Mouse (Mus musculus): ENCODE measurements around the gene Cd27.

Cd27 gene

DNA sequence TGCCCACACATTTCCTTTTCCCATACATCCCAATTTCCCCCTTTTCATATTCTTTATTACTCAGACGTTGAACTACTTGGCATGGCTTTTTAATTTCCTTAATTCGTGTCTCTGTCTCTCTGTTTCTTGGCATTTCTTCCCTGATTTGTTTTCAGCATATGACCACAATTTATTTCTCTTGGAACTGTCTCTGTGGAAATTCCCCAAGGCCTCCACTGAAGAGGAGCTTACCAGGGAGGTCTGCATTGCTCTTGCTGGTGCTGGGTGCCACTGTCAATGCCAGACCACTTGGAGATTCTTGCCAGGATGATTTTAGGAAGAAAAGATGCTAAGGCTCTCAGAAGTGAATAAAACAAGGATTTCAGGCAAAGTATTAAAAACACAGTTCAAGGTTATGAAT lies 24.2 kb downstream of the Cd27 start:
- DNase-seq: no peak

- no peak for DNase-seq
These were observed 26.4 kb downstream of the Cd27 start for GRCm38 (mm10) chr6:125210436-125210835.

DNA sequence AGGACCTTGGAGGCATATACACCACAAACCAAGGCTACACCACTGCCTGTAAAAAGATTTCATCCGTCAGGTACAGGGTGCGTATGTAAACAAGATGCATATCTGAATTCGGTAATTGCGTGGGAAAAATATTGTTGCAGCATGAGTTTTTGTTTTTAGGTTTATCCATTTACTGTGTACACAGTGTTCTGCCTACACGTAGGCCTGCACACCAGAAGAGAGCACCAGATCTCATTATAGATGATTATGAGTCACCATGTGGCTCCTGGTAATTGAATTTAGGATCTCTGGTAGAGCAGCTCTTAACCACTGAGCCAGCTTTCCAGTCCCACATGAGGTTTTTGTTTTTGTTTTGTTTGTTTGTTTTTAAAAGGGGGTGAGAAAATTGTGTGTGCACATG lies 39.6 kb downstream of the Cd27 start:
- DNase-seq: no peak

- no peak for DNase-seq
These were observed 40.5 kb downstream of the Cd27 start for GRCm38 (mm10) chr6:125196301-125196700.

DNA sequence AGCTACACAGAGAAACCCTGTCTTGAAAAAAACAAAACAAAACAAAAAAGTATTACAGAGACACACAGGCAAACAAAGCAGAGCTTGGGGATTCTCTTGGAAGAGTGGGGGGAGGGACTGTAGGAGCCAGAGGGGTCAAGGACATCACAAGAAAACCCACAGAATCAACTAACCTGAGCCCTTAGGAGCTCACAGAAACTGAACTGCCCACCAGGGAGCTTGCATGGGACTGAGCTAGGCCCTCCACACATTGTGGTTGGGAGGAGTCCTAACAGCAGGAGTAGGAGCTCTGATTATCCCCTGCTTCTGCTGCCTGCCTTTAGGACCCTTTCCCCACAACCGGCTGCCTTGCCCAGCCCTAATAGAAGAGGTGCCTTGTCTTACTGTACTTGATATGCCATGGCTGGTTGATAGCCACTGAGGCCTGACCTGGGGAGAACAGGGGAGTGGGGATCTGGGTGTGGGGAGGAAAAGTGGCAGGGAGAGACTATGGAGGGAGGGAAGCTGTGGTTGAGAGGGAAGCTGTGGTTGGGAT lies 41.2 kb downstream of the Cd27 start:
- DNase-seq: no peak

DNA sequence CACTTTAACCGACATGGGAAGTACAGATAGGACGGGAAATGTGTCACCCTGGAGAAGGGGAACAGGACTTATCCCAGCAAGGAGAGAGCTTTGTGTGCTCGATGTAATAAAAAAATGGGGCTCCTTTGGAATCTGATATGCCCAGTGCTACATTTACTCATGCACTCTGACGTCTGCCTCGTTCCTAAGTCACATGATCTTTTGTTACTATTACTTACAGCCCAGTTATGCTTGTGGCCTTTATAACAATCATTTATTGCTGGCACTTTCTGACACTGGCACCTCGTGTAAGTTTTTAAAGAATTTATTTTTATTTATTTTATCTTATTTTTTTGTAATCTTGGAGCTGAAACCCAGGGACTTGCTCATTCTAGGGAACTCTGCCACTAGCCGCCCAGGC lies 43.4 kb downstream of the Cd27 start:
- no peak for DNase-seq

DNA sequence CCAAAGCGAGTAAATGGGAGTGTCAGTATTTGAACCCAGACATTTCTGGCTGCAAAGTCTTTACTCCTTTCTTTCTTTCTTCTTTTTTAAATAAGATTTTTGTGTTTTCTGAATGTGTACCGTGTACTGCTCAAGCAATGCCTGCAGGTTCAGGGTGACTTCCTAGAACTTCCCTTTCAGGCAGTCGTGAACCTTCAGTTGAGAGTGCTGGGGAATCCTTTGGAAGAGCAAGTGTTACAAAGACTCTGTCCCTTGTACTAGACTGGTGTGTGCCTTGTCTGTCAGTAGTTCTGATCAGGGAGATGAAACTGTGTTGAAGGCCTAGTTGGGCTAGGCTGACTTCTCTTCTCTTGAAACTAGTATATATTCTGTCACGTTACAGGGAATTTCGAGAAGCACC lies 44.0 kb downstream of the Cd27 start:
- no peak for DNase-seq

- DNase-seq: peak; percentile 88
These were observed 44.6 kb downstream of the Cd27 start for GRCm38 (mm10) chr6:125192016-125192714.

- DNase-seq: peak; percentile 98
These were observed 45.3 kb downstream of the Cd27 start, which contains the start of the genes Ncapd2 and Mrpl51 for GRCm38 (mm10) chr6:125191332-125192015. Ncapd2 (minus strand) TSS chr6:125191701. Mrpl51 (plus strand) TSS chr6:125191801.

DNA sequence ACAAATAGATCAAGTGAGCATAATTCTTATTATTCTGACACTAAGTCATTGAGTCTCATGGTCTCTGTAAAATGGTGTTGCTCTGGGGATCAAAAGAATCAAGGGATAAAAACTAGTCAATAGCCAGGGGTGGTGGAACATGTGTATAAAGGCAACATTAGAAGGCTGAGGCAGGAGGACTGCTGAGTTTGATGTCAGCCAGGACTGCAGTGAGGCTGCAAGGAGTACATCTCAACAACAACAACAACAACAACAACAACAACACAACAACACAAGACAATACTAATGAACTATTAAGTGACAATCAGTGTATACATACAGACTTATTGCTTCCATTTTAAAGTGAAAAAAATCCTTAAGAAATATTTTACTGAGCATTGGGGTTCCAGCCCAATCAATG lies 46.0 kb downstream of the Cd27 start:
- no peak for DNase-seq

DNA sequence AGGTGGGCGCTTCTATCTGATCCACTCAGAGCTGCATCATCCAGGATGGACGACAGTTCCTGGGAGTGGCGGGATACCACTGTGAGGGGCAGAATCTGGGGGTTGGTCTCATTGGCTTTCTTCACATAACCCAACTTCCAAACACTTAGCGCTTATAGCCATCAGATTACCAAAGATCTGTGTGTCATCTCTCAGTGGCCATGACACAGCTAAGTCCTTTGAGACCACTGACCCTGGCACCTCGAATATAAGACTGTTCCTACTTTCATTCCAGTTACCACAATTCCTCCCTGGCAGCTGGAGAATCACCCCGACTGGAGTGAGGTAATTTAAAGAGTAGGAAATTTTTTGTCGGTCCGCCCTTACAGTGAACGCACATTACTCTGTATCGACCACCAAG lies 50.6 kb downstream of the Cd27 start:
- DNase-seq: no peak

Measured in right cerebral cortex, postnatal 14 days (tissue).